Comparison of ENCODE assay signal across 25 mouse cellular contexts in the genomic region with DNA sequence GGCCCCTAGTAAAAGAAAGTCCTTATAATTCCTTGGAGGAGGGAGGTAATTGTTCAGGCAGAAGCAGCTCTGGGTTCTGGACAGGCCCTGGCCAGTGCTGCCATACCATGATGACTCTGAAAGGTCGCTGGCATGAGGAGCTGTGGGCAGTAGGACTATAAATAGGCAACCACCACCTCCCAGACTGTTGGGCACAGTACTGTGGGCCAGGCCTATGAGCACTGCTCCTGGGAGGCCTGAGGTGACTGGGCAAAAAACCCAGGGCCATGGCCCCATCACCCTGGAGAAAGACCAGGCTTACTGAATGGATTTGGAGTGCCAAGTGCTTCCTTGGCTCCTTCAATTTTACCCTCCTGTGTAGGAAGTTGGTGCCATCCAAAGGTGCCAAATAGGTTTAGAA. TPM values are rescaled to one million over a fixed set of nuclear protein-coding genes. Genes with fewer than 3 reads are reported as not detected.
"Had no signal": no experiment of that assay in that cellular context is flagged by ENCODE, and none has a peak within 500 bp of the region (broad histone marks: within the 10 kb centered on the region; RNA-seq: fewer than 3 reads in every experiment).

No protein-coding gene starts in this region.

- H3K9me3 ChIP-seq: limb, embryonic 10.5 days; limb, embryonic 13.5 days; liver, embryonic 12.5 days; liver, embryonic 15.5 days; lung, embryonic 15.5 days; midbrain, embryonic 10.5 days; midbrain, embryonic 13.5 days; neural tube, embryonic 13.5 days had no signal

- H3K9ac ChIP-seq: limb, embryonic 13.5 days; liver, embryonic 12.5 days; liver, embryonic 15.5 days; lung, embryonic 15.5 days; midbrain, embryonic 13.5 days; neural tube, embryonic 13.5 days had no signal

- H3K4me2 ChIP-seq: limb, embryonic 13.5 days; liver, embryonic 12.5 days; liver, embryonic 15.5 days; lung, embryonic 15.5 days; midbrain, embryonic 13.5 days; neural tube, embryonic 13.5 days had no signal

- DNase-seq: kidney, postnatal 25 days; layer of hippocampus, adult 9-11 months; liver; lung, adult 18-20 months; lung, postnatal 10 days; lung, postnatal 36 days; retina, postnatal 1 day; right cerebral cortex, postnatal 25 days; thymus, adult 2 months; thymus, postnatal 14 days; thymus, postnatal 4 days had no signal

- H3K4me3 ChIP-seq: layer of hippocampus, adult 2 months; limb, embryonic 10.5 days; limb, embryonic 13.5 days; liver, embryonic 12.5 days; liver, embryonic 15.5 days; lung, embryonic 15.5 days; megakaryocyte, embryonic 14.5 days; midbrain, embryonic 10.5 days; midbrain, embryonic 13.5 days; myocyte; neural tube, embryonic 13.5 days had no signal

- ATAC-seq: liver, embryonic 12.5 days; midbrain, embryonic 13.5 days; midbrain, embryonic 16.5 days had no signal

- H3K4me1 ChIP-seq: liver, embryonic 12.5 days; liver, embryonic 15.5 days; lung, embryonic 15.5 days; megakaryocyte, embryonic 14.5 days; midbrain, embryonic 13.5 days; neural tube, embryonic 13.5 days had no signal

- H3K27me3 ChIP-seq: limb, embryonic 13.5 days; liver, embryonic 12.5 days; liver, embryonic 15.5 days; lung, embryonic 15.5 days had no signal

- H3K36me3 ChIP-seq: liver, embryonic 12.5 days; liver, embryonic 15.5 days had no signal

- H3K27ac ChIP-seq: layer of hippocampus, adult 2 months; limb, embryonic 10.5 days; limb, embryonic 13.5 days; liver, embryonic 12.5 days; liver, embryonic 15.5 days; lung, embryonic 15.5 days; midbrain, embryonic 10.5 days; midbrain, embryonic 13.5 days; neural tube, embryonic 13.5 days had no signal

RNA-seq across cellular contexts. Expression of a gene that starts 16.6 kb away (rescaled TPM):
- total RNA-seq: monocyte, adult 5-6 weeks; neutrophil, adult 5-6 weeks had no signal
